Mouse (Mus musculus): ENCODE measurements around the gene Sgms2.
A peak's percentile ranks its signal among the peaks of the same experiment; 100 is the strongest.

Sgms2 gene

GRCm38 (mm10) chr3:131307811-131308210 is 183.4 kb downstream of the Sgms2 start:
- DNase-seq (ENCODE audit: low spot score in 2 of 2), result no peak

GRCm38 (mm10) chr3:131306255-131306654 is 185.0 kb downstream of the Sgms2 start:
- no peak for DNase-seq (ENCODE audit: low spot score in 2 of 2)

- no peak for DNase-seq (ENCODE audit: low spot score in 2 of 2)
Measured at GRCm38 (mm10) chr3:131303320-131303714, 187.9 kb downstream of the Sgms2 start.

- peak; percentile 94 to 96 for DNase-seq (ENCODE audit: low spot score in 2 of 2)
Measured at GRCm38 (mm10) chr3:131302452-131303319, 188.5 kb downstream of the Sgms2 start, which contains the start of gene Cyp2u1. TSS of gene Cyp2u1 (minus strand) at chr3:131303227.

GRCm38 (mm10) chr3:131299908-131300307 is 191.3 kb downstream of the Sgms2 start:
- DNase-seq (ENCODE audit: low spot score in 2 of 2), result no peak

- DNase-seq (ENCODE audit: low spot score in 2 of 2), result no peak
Measured at GRCm38 (mm10) chr3:131299078-131299477, 192.1 kb downstream of the Sgms2 start.

- no peak for DNase-seq (ENCODE audit: low spot score in 2 of 2)
Measured at GRCm38 (mm10) chr3:131296893-131297292, 194.3 kb downstream of the Sgms2 start.

- DNase-seq (ENCODE audit: low spot score in 2 of 2), result no peak
Measured at GRCm38 (mm10) chr3:131295513-131296200, 195.6 kb downstream of the Sgms2 start.

- no peak for DNase-seq (ENCODE audit: low spot score in 2 of 2)
Measured at GRCm38 (mm10) chr3:131294503-131294902, 196.7 kb downstream of the Sgms2 start.

GRCm38 (mm10) chr3:131292959-131293358 is 198.3 kb downstream of the Sgms2 start:
- DNase-seq (ENCODE audit: low spot score in 2 of 2), result no peak

GRCm38 (mm10) chr3:131292349-131292748 is 198.9 kb downstream of the Sgms2 start:
- DNase-seq (ENCODE audit: low spot score in 2 of 2), result no peak

- no peak for DNase-seq (ENCODE audit: low spot score in 2 of 2)
Measured at GRCm38 (mm10) chr3:131291890-131292289, 199.3 kb downstream of the Sgms2 start.

GRCm38 (mm10) chr3:131274151-131274550 is 217.1 kb downstream of the Sgms2 start:
- no peak for DNase-seq (ENCODE audit: low spot score in 2 of 2)

GRCm38 (mm10) chr3:131272374-131273100 is 218.7 kb downstream of the Sgms2 start:
- no peak for DNase-seq (ENCODE audit: low spot score in 2 of 2)

GRCm38 (mm10) chr3:131271559-131272373 is 219.4 kb downstream of the Sgms2 start, which contains the start of gene Hadh:
TSS of gene Hadh (minus strand) at chr3:131272101.
- DNase-seq (ENCODE audit: low spot score in 2 of 2), result peak; percentile 83 to 85

- DNase-seq (ENCODE audit: low spot score in 2 of 2), result no peak
Measured at GRCm38 (mm10) chr3:131271157-131271556, 220.1 kb downstream of the Sgms2 start.

- no peak for DNase-seq (ENCODE audit: low spot score in 2 of 2)
Measured at GRCm38 (mm10) chr3:131270381-131270780, 220.8 kb downstream of the Sgms2 start.
